Mouse (Mus musculus): ENCODE measurements at regions not wholly inside any gene's neighbourhood (a gene's known extent, or its start where the extent isn't known, plus 50 kb on each side); places are given as distances from the start of the nearest gene placed in this dataset.

GRCm38 (mm10) chr1:184453673-184454072 lies 278.7 kb downstream of the Hlx start:
- no peak for DNase-seq

- no peak for DNase-seq
Observed at GRCm38 (mm10) chr1:184453061-184453460, 279.4 kb downstream of the Hlx start.

GRCm38 (mm10) chr1:184451686-184452085 lies 280.7 kb downstream of the Hlx start:
- no peak for DNase-seq

GRCm38 (mm10) chr1:184449007-184449406 lies 283.4 kb downstream of the Hlx start:
- no peak for DNase-seq

- DNase-seq = peak; percentile 15
Observed at GRCm38 (mm10) chr1:184447911-184448310, 284.5 kb downstream of the Hlx start.

GRCm38 (mm10) chr1:184447161-184447667 lies 285.2 kb downstream of the Hlx start:
- peak; percentile 9 for DNase-seq

- DNase-seq = no peak
Observed at GRCm38 (mm10) chr1:184444189-184444588, 288.2 kb downstream of the Hlx start.

- no peak for DNase-seq
Observed at GRCm38 (mm10) chr1:184442701-184443100, 289.7 kb downstream of the Hlx start.

- DNase-seq = no peak
Observed at GRCm38 (mm10) chr1:184441005-184441557, 291.3 kb downstream of the Hlx start.

GRCm38 (mm10) chr1:184439506-184439905 lies 292.9 kb downstream of the Hlx start:
- no peak for DNase-seq

GRCm38 (mm10) chr1:184436387-184436786 lies 296.0 kb downstream of the Hlx start:
- DNase-seq = no peak

- no peak for DNase-seq
Observed at GRCm38 (mm10) chr1:184428612-184429011, 303.8 kb downstream of the Hlx start.

GRCm38 (mm10) chr1:184428035-184428434 lies 304.4 kb downstream of the Hlx start:
- no peak for DNase-seq

- no peak for DNase-seq
Observed at GRCm38 (mm10) chr1:184425694-184426093, 306.7 kb downstream of the Hlx start.

- no peak for DNase-seq
Observed at GRCm38 (mm10) chr1:184424035-184424434, 308.4 kb downstream of the Hlx start.

- DNase-seq = no peak
Observed at GRCm38 (mm10) chr1:184412596-184412995, 319.8 kb downstream of the Hlx start.

- no peak for DNase-seq
Observed at GRCm38 (mm10) chr1:184411066-184411465, 321.4 kb downstream of the Hlx start.

- DNase-seq = no peak
Observed at GRCm38 (mm10) chr1:184409986-184410385, 322.4 kb downstream of the Hlx start.

- DNase-seq = no peak
Observed at GRCm38 (mm10) chr1:184402985-184403384, 329.4 kb downstream of the Hlx start.

GRCm38 (mm10) chr1:184395215-184395614 lies 337.2 kb downstream of the Hlx start:
- no peak for DNase-seq

- DNase-seq = no peak
Observed at GRCm38 (mm10) chr1:184394559-184395194, 337.7 kb downstream of the Hlx start.

GRCm38 (mm10) chr1:184384088-184384823 lies 348.2 kb downstream of the Hlx start:
- no peak for DNase-seq

- DNase-seq = no peak
Observed at GRCm38 (mm10) chr1:184378665-184379064, 344.6 kb upstream of the 1700056E22Rik start.

- no peak for DNase-seq
Observed at GRCm38 (mm10) chr1:184365026-184365425, 330.9 kb upstream of the 1700056E22Rik start.
